ENCODE assay signal across 8 mouse cellular contexts in the genomic region with DNA sequence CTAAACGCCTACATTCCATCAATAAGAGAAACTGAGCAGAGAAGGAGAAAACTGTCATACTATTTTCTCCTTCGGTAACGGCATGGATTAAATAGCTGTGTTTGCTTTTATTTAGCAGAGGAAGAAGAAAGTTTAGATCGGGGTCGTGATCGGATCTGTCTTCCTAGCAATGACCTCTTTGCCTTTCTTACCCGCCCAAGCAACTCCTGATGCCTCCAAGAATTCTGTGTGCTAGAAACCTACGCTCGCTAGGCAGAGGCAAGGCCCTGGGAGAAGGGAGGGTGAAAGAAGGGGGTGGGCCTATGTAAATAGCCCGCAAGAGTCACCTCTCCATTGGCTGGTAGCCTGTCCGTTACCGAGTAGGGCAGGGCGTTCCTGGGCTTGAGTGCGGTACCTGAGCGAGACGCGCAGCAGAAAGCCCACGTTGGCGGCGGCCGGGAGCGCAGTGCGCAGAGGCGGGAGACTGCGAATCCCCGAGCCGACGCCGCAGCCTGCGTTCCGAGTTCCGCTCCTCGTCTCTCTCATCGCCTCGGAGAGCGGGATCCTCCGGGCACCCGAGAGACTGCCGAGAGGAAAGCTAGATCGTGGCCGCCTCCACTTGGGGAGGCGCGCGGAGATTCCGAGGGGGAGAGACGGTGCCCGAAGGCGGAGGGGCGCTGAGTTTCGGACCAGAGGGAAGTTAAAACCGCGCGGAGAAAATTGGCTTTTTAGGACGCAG. TPM values are rescaled to one million over a fixed set of nuclear protein-coding genes. Genes with fewer than 3 reads are reported as not detected.
DNase-seq lines count a peak whose midpoint lies in the region; ATAC-seq and TF ChIP-seq lines count a peak whose summit lies in the region.

A gene (plus strand): TSS at position 395 of the 718 bp plus-strand sequence.

- H3K9ac ChIP-seq in hindbrain, embryonic 16.5 days (ENCODE audit: low read depth, low read length): peak within 1 kb of the TSS; percentile 64

- DNase-seq in adrenal gland, adult 18-20 months (ENCODE audit: low spot score in 2 of 2): peak; percentile 53 to 56
- DNase-seq in gastrocnemius, postnatal 10 days: peak; percentile 65
- peak; percentile 76 for DNase-seq in left cerebral cortex, adult 11 months (ENCODE audit: low spot score)
- peak; percentile 80 for DNase-seq in lung, postnatal 14 days
- peak; percentile 77 to 86 for DNase-seq in right cerebral cortex, adult 2 months (ENCODE audit: low spot score in 2 of 2)
- DNase-seq in T-cell, adult 2 months (ENCODE audit: low spot score): no peak

- no peak within 1 kb of the TSS for H3K27ac ChIP-seq in cortical plate, adult 2 months (ENCODE audit: insufficient read depth, low read length)
- no peak within 1 kb of the TSS for H3K27ac ChIP-seq in hindbrain, embryonic 16.5 days (ENCODE audit: low read depth, low read length)

- H3K36me3 ChIP-seq in hindbrain, embryonic 16.5 days (ENCODE audit: control insufficient read depth, insufficient read depth, low read length): no peaks in the 10 kb centered on the region

- ATAC-seq in hindbrain, embryonic 16.5 days: peak; percentile 96

- peaks cover 26% of the 10 kb centered on the region for H3K27me3 ChIP-seq in hindbrain, embryonic 16.5 days (replicated peaks; ENCODE audit: control insufficient read depth, insufficient read depth, low read length)

- no peak for TF ChIP-seq CTCF in cortical plate, adult 2 months (IDR thresholded peaks at IDR 0.05; ENCODE audit: extremely low read depth, insufficient read depth, low read length)

- WGBS in hindbrain, embryonic 16.5 days: 2% methylated on average over 54 of the region's 54 CpGs

- peak; percentile 43; the same call in 1 of the 2 replicates for TF ChIP-seq POLR2A in cortical plate, adult 2 months (IDR thresholded peaks at IDR 0.05; ENCODE audit: extremely low read depth, insufficient read depth, low read length)

- peak within 1 kb of the TSS; percentile 14 for H3K4me3 ChIP-seq in cortical plate, adult 2 months (ENCODE audit: insufficient read depth, low read length)
- peak within 1 kb of the TSS; percentile 49 for H3K4me3 ChIP-seq in hindbrain, embryonic 16.5 days (ENCODE audit: low read length)

- no peaks in the 10 kb centered on the region for H3K9me3 ChIP-seq in hindbrain, embryonic 16.5 days (ENCODE audit: control insufficient read depth, low read length)

- H3K4me1 ChIP-seq in cortical plate, adult 2 months (ENCODE audit: control insufficient read depth, insufficient read depth, low read length): 0 out of 2 replicates have a peak, but pooled peaks cover 1% of the 10 kb centered on the region
- H3K4me1 ChIP-seq in hindbrain, embryonic 16.5 days (ENCODE audit: control insufficient read depth, insufficient read depth, low read depth, low read length): peaks cover 23% of the 10 kb centered on the region

- peak within 1 kb of the TSS; percentile 84 for H3K4me2 ChIP-seq in hindbrain, embryonic 16.5 days (ENCODE audit: low read length)

RNA-seq across cellular contexts. Expression of the gene that starts here (rescaled TPM):
- 1 to 10 TPM; 8.9 to 9.5 TPM for total RNA-seq in adrenal gland, adult 18-20 months (2021)
- polyA plus RNA-seq in cortical plate, adult 2 months (2012; rRNA removed): 5.8 and 7.0 TPM in 2 replicates
- 1 to 10 TPM; 7.6 to 9.3 TPM for total RNA-seq in gastrocnemius, postnatal 10 days (2021)
- polyA plus RNA-seq in hindbrain, embryonic 16.5 days (2015; fragmentation: Nextera tagmentation; extraction: Ambion mirVana): 3.1 and 4.2 TPM in 2 replicates
